Mouse (Mus musculus) G1E (cell line): ENCODE results near the gene Pmm2. TPM values are rescaled to one million over a fixed set of nuclear protein-coding genes. Genes with fewer than 3 reads are reported as not detected.

ENCODE experiments used
- ATAC-seq: 2 replicates; pipeline ENCODE4 v1.8.0; 2016; ENCODE audit warnings: mild to moderate bottlenecking; ENCODE audit not compliant: insufficient number of reproducible peaks, poor library complexity, low FRiP score, severe bottlenecking; ENCODE audit errors: extremely low read depth
- DNase-seq: peaks from one replicate; pipeline ENCODE4 v3.0.0; 2012; ENCODE audit warnings: low spot score
- H3K27me3 ChIP-seq: 2 replicates; pipeline ENCODE4 v1.6.1; 2012; ENCODE audit warnings: mild to moderate bottlenecking, low read length, inconsistent platforms; ENCODE audit not compliant: insufficient read depth
- H3K36me3 ChIP-seq: replicated peaks from 2 replicates; pipeline ENCODE3; 2012; ENCODE audit warnings: mild to moderate bottlenecking, inconsistent platforms
- H3K4me1 ChIP-seq: 2 replicates; pipeline ENCODE4 v1.6.1; 2012; ENCODE audit warnings: low read depth, low read length, inconsistent platforms, mixed read lengths; ENCODE audit not compliant: insufficient read depth
- H3K4me3 ChIP-seq: 2 replicates; pipeline ENCODE4 v1.5.1; 2012; ENCODE audit warnings: low read depth, mild to moderate bottlenecking, inconsistent platforms, low read length, moderate library complexity, mixed read lengths
- H3K9me3 ChIP-seq: replicated peaks from 2 replicates; pipeline ENCODE4 v1.6.1; 2012; ENCODE audit warnings: inconsistent platforms
- CTCF ChIP-seq: IDR thresholded peaks from 2 replicates; pipeline ENCODE4 v1.5.1; 2012; ENCODE audit warnings: low read depth, low read length, inconsistent platforms, mixed read lengths
- GATA1 ChIP-seq: IDR thresholded peaks from 2 replicates; pipeline ENCODE4 v1.6.1; 2012; ENCODE audit warnings: borderline replicate concordance, low read length, inconsistent platforms, mixed read lengths
- GATA2 ChIP-seq: IDR thresholded peaks from 2 replicates; pipeline ENCODE4 v1.6.1; 2012; ENCODE audit warnings: low read depth, low read length, inconsistent platforms, borderline replicate concordance
- POLR2AphosphoS5 ChIP-seq: IDR thresholded peaks from 2 replicates; pipeline ENCODE4 v1.6.1; 2012; ENCODE audit warnings: low read depth, low read length, inconsistent platforms; ENCODE audit not compliant: insufficient replicate concordance
- TAL1 ChIP-seq: conservative IDR thresholded peaks from 2 replicates; pipeline ENCODE4 v1.6.1; 2012; ENCODE audit warnings: low read depth, low read length, inconsistent platforms, mixed read lengths
- polyA plus RNA-seq: library from polyadenylated mRNA; stranded (reverse); fragments of >175 nt; gene quantifications from 2 replicates; pipeline ENCODE4 v1.2.3, GENCODE M21; 2012
- total RNA-seq, 2 experiments: library from RNA; stranded (forward) in 1 of 2; stranded (reverse) in 1 of 2; fragments of 200-1000 nt in 1 of 2; fragments of >200 nt in 1 of 2; fragmentation: Nextera tagmentation in 1 of 2; gene quantifications; 2 replicates each; pipeline ENCODE4 v1.2.3; 2014 to 2017

Gene Pmm2
- total and polyA plus RNA-seq, 3 experiments, result 28.2 to 127 (median 57.3) TPM

GRCm38 (mm10) chr16:8674165-8674564 lies 36.7 kb downstream of the Pmm2 start:
- peaks cover 12% of the 10 kb centered on the region for H3K36me3 ChIP-seq
- H3K4me3 ChIP-seq, result no peak overlapping the region
- H3K9me3 ChIP-seq, result no peaks in the 10 kb centered on the region
- DNase-seq (peak; percentile 43), ATAC-seq (no peak)
- TF ChIP-seq TAL1 (no peak), CTCF (peak; percentile 56; the same call in 1 of the 2 replicates)
- peaks cover 73% of the 10 kb centered on the region for H3K4me1 ChIP-seq
- peaks cover 6% of the 10 kb centered on the region; the same call in 1 of the 2 replicates for H3K27me3 ChIP-seq

- Histone ChIP-seq H3K4me1 (peaks cover 60% of the 10 kb centered on the region), H3K4me3 (no peak overlapping the region), H3K27me3 (peaks cover 6% of the 10 kb centered on the region; the same call in 1 of the 2 replicates), H3K36me3 (peaks cover under 1% of the 10 kb centered on the region), H3K9me3 (no peaks in the 10 kb centered on the region)
- DNase-seq (no peak), ATAC-seq (no peak)
- no peak for TF ChIP-seq TAL1
- no peak for TF ChIP-seq GATA1
- TF ChIP-seq CTCF, result no peak
- TF ChIP-seq GATA2, result no peak
- no peak for TF ChIP-seq POLR2AphosphoS5
These were observed 38.1 kb downstream of the Pmm2 start for GRCm38 (mm10) chr16:8675559-8675958.

GRCm38 (mm10) chr16:8676228-8676627 lies 38.8 kb downstream of the Pmm2 start:
- H3K36me3 ChIP-seq, result no peaks in the 10 kb centered on the region
- no peak overlapping the region for H3K4me3 ChIP-seq
- H3K27me3 ChIP-seq, result peaks cover 6% of the 10 kb centered on the region; the same call in 1 of the 2 replicates
- H3K4me1 ChIP-seq, result peaks cover 53% of the 10 kb centered on the region
- no peaks in the 10 kb centered on the region for H3K9me3 ChIP-seq
- ATAC-seq (no peak), DNase-seq (no peak)
- no peak for TF ChIP-seq GATA2
- no peak for TF ChIP-seq POLR2AphosphoS5
- no peak for TF ChIP-seq TAL1
- no peak for TF ChIP-seq CTCF
- TF ChIP-seq GATA1, result no peak

DNA sequence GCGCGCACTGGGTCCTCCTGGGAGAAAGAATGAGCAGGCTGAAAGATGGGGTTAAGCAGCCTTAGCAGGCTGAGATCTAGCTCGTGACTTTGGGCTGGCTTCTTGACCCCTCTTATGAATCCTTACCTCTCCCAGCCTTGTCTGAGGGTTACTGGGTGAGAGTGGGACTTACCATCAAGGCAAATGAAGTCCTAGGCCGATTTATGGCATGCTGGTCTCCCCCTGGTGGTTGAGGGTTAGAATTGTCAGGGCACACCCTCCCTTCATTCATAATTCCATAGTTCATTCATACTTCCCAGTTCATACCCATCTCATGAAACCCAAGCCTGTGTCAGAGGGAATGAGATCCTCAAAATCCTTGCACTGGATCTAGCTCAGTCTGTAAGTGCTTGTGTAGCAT lies 39.3 kb downstream of the Pmm2 start:
- peak; percentile 31 for DNase-seq
- Histone ChIP-seq H3K27me3 (peaks cover 6% of the 10 kb centered on the region; the same call in 1 of the 2 replicates), H3K36me3 (no peaks in the 10 kb centered on the region), H3K4me3 (no peak overlapping the region), H3K4me1 (peaks cover 48% of the 10 kb centered on the region), H3K9me3 (no peaks in the 10 kb centered on the region)
- peak; percentile 93 for TF ChIP-seq CTCF
- TF ChIP-seq GATA1, result no peak
- ATAC-seq, result no peak

DNA sequence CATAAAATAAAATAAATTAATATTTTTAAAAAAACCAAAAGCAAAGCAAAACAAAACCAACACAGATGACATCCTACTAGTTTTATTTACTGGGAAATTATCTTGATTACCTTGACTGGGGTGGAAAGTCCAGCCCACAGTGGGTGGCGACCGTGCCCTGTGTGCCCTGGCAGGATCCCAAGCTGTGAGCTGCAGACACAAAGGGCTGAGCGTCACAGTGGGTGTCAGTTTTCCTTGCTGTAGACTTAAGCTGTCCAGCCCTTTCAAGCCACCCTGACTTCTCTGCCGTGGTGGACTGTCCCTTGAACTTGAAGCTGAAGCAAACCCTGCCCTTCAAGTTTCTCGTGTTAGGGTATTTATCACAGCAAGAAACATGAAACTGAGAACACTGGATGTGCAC lies 40.6 kb downstream of the Pmm2 start:
- peaks cover 6% of the 10 kb centered on the region; the same call in 1 of the 2 replicates for H3K27me3 ChIP-seq
- H3K4me1 ChIP-seq, result peaks cover 39% of the 10 kb centered on the region
- TF ChIP-seq GATA1 (no peak), TAL1 (no peak), GATA2 (no peak), POLR2AphosphoS5 (no peak), CTCF (no peak)
- H3K36me3 ChIP-seq, result no peaks in the 10 kb centered on the region
- ATAC-seq (no peak), DNase-seq (no peak)
- H3K4me3 ChIP-seq, result no peak overlapping the region
- H3K9me3 ChIP-seq, result no peaks in the 10 kb centered on the region

DNA sequence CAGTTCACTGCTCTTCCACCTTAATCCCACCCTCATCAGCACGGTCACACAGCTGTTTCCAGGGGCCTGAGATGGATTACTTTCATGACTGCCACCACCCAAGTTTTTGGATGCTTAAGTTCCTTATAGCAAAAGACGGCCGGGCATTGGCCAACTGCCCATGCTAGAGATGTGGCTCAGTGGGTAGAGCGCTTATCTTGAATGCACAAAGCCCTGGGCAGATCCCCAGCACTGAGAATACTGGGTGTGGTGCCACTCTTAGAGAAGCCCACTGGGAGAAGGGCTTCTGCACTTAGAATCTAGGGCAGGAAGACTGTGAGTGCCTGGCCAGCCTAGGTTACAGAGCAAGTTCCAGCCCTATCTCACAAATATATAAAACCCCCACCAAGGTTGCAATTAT lies 41.2 kb downstream of the Pmm2 start:
- H3K27me3 ChIP-seq, result peaks cover 6% of the 10 kb centered on the region; the same call in 1 of the 2 replicates
- H3K9me3 ChIP-seq, result no peaks in the 10 kb centered on the region
- no peak for TF ChIP-seq GATA2
- no peak for TF ChIP-seq POLR2AphosphoS5
- no peak for TF ChIP-seq CTCF
- TF ChIP-seq GATA1, result no peak
- TF ChIP-seq TAL1, result no peak
- H3K4me3 ChIP-seq, result no peak overlapping the region
- ATAC-seq (no peak), DNase-seq (no peak)
- peaks cover 36% of the 10 kb centered on the region for H3K4me1 ChIP-seq
- H3K36me3 ChIP-seq, result peaks cover 4% of the 10 kb centered on the region

- ATAC-seq (no peak), DNase-seq (no peak)
- Histone ChIP-seq H3K4me1 (peaks cover 27% of the 10 kb centered on the region), H3K4me3 (no peak overlapping the region), H3K36me3 (peaks cover 16% of the 10 kb centered on the region), H3K27me3 (peaks cover 3% of the 10 kb centered on the region; the same call in 1 of the 2 replicates), H3K9me3 (no peaks in the 10 kb centered on the region)
- no peak for TF ChIP-seq CTCF
These were observed 42.3 kb downstream of the Pmm2 start for GRCm38 (mm10) chr16:8679780-8680179.
